Mouse (Mus musculus) spleen, postnatal 10 days (tissue): ENCODE measurements around the gene Serpinb13.
"Not testable (repeated sequence)": the region's sequence is repeated elsewhere in the genome, so short reads cannot be mapped to it uniquely, and the experiment has no call there.

Experiments
- DNase-seq, 2 experiments: peaks; one replicate each; pipeline ENCODE4 v3.0.0; 2021 to 2022; ENCODE audit warnings: low spot score in 2 of 2

Serpinb13 gene

DNA sequence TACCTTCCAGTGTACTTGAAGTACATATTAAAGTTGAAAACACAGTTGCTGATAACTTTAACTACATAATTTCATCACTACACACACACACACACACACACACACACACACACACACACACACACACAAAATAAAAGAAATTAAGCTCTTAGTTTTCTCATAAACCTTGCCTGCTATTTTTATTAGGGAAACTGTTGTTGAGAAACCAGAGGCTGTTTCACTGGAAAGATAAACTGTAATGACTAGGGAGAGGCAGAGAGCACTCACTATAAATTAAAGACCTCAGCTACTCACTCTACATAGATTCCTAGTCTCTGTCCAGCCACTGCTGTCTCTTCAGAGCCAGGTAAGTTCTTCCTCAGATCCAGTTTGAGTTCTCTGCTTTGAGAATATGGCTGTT is at the start of gene Serpinb13:
TSS of gene Serpinb13 (plus strand) at position 301 of the 400 bp plus-strand sequence.
- no peak for DNase-seq

GRCm38 (mm10) chr1:106931954-106932353 is 48.8 kb upstream of the Serpinb13 start:
- DNase-seq = no peak

GRCm38 (mm10) chr1:106933658-106934057 is 47.1 kb upstream of the Serpinb13 start:
- DNase-seq = no peak

- no peak for DNase-seq
Measured at GRCm38 (mm10) chr1:106934265-106934664, 46.5 kb upstream of the Serpinb13 start, which contains the start of gene Serpinb12. Serpinb12 (plus strand) TSS chr1:106934449.

DNA sequence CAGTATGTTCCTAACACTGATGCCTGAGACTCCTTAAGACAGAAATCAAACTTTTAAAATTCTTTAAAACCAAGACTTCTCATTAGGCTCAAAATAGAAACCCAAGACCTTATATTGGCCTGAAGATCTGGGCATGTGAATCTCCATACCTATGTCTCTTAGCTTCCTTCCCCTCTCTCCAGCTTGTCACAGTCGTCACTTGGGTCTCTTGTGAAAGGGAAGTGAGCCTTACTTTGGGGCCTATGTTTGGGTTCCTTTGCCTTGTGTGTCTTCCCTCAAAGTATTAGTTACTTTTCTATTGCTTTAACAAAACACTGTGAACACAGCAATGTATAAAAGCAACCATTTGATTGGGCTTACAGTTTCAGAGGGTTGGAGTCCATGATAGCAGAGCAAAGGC is 33.6 kb upstream of the Serpinb13 start:
- no peak for DNase-seq

DNA sequence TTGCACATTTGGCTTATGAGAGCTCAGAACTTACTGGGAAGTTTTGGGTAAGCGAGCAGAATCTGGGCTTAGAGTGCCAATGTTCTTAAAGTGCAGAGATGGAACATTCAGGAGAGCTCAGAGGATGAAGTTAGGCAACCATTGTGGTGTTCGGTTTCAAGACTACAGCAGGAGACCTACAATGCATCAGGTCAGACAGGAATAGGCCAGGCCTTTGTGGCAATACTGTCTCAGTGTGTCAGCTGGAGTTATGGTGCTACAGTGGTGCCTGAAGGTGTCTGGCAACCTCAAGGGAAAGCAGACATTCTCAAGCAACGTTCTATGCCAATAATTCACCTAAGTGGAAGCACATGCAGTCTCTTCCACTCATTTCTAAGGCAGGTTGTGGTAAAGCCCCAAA is 20.8 kb upstream of the Serpinb13 start:
- DNase-seq = no peak

DNA sequence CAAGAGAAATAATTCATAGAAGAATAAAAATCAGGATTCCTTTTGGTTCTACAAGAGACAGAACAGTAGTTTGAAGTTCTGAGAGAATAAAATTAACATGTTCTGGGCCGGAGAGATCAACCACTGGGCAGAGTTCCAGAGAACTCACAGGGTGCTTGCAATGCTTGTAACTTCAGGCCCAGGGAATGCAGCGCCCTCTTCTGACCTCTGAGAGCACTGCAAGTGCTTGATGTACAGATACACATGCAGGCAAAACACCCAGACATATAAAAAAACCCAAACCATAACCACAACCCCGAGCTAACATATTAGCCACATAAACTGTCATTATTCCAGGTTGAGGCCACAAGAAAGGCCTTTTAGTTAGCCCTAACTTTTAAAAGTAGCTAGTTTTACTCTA is 19.8 kb upstream of the Serpinb13 start:
- DNase-seq = peak in 1 of 2 experiments; percentile 28

GRCm38 (mm10) chr1:106983092-106983491 is 2.3 kb downstream of the Serpinb13 start:
- DNase-seq = no peak

DNA sequence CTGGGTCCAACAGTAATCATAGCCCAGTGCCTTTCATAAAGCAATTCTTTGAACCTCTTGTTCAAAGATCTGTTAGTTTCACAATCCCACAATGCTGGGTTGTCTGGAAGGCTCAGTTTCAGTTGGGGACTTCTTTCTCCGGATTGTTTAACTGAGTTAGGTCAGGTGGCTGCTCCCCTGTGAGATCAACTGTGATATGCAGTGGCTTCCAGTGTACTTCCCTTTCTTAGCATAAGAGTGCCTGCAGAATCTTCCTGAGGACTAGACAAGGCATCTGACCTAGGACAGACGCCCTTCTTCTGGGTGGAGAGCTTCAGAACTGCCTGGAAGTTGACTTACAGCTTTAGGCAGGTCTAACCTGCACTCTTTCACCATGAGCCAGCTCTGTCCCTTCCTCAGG is 3.1 kb downstream of the Serpinb13 start:
- DNase-seq = no peak

DNA sequence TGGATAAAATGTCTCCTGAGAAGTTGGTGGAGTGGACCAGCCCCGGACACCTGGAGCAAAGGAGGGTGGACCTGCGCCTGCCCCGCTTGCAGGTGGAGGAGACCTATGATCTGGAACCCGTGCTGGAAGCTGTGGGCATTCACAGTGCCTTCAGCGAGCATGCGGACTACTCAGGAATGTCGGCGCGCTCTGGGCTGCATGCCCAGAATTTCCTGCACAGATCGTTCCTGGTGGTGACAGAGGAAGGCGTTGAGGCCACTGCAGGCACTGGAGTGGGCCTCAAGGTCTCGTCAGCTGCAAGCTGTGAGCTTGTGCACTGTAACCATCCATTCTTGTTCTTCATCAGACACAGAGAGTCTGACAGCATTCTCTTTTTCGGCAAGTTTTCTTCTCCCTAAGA is 19.6 kb downstream of the Serpinb13 start:
- no peak for DNase-seq

GRCm38 (mm10) chr1:107001754-107002153 is 21.0 kb downstream of the Serpinb13 start:
- no peak for DNase-seq

GRCm38 (mm10) chr1:107006316-107006715 is 25.5 kb downstream of the Serpinb13 start:
- DNase-seq = no peak

- DNase-seq = peak in 1 of 2 experiments; percentile 29
Measured at GRCm38 (mm10) chr1:107014530-107014929, 33.7 kb downstream of the Serpinb13 start.

- no peak for DNase-seq
Measured at GRCm38 (mm10) chr1:107015210-107015609, 34.4 kb downstream of the Serpinb13 start.

GRCm38 (mm10) chr1:107025886-107026285 is 45.1 kb downstream of the Serpinb13 start:
- no peak for DNase-seq

- not testable (repeated sequence) for DNase-seq
Measured at GRCm38 (mm10) chr1:107034236-107034635, 53.5 kb downstream of the Serpinb13 start.
